Mouse (Mus musculus) splenic B cell, adult 2 months (primary cell): Measurements from ENCODE around the gene Gm10251.
"Not testable (repeated sequence)": the region's sequence is repeated elsewhere in the genome, so short reads cannot be mapped to it uniquely, and the experiment has no call there.

Experiments used
- DNase-seq: peaks from one replicate; pipeline ENCODE4 v3.0.0-alpha.2; 2011; ENCODE audit warnings: low read depth, low spot score
- H3K27me3 ChIP-seq: 2 replicates; pipeline ENCODE4 v1.6.1; 2012; ENCODE audit warnings: mild to moderate bottlenecking, low read length, moderate library complexity, mixed read lengths; ENCODE audit not compliant: control insufficient read depth, poor library complexity, insufficient read depth, severe bottlenecking
- H3K36me3 ChIP-seq: 2 replicates; pipeline ENCODE4 v1.6.1; 2012; ENCODE audit warnings: mild to moderate bottlenecking, low read length, moderate library complexity, mixed read lengths; ENCODE audit not compliant: control insufficient read depth, poor library complexity, insufficient read depth, severe bottlenecking

Gm10251 gene

GRCm38 (mm10) chr14:6684070-6684469, at the start of gene Gm10251:
Gene Gm10251 (minus strand): TSS chr14:6684170.
- H3K36me3 ChIP-seq, DNase-seq, H3K27me3 ChIP-seq: not testable (repeated sequence)

GRCm38 (mm10) chr14:6720151-6720550, 36.2 kb upstream of the Gm10251 start, which contains the start of gene Gm8050:
Gene Gm8050 (minus strand): TSS chr14:6720251.
- H3K27me3 ChIP-seq, DNase-seq, H3K36me3 ChIP-seq: not testable (repeated sequence)

GRCm38 (mm10) chr14:6622318-6622717, 61.7 kb downstream of the Gm10251 start, which contains the start of gene Gm3460:
Gene Gm3460 (minus strand): TSS chr14:6622418.
- H3K36me3 ChIP-seq, H3K27me3 ChIP-seq, DNase-seq: not testable (repeated sequence)

- not testable (repeated sequence) for DNase-seq, H3K27me3 ChIP-seq, H3K36me3 ChIP-seq
Observed at GRCm38 (mm10) chr14:6606436-6606835, 77.5 kb downstream of the Gm10251 start.

- not testable (repeated sequence) for H3K27me3 ChIP-seq, DNase-seq, H3K36me3 ChIP-seq
Observed at GRCm38 (mm10) chr14:6605004-6605403, 79.0 kb downstream of the Gm10251 start.

GRCm38 (mm10) chr14:6604551-6604950, 79.4 kb downstream of the Gm10251 start:
- not testable (repeated sequence) for H3K36me3 ChIP-seq, DNase-seq, H3K27me3 ChIP-seq

GRCm38 (mm10) chr14:6590513-6590912, 93.5 kb downstream of the Gm10251 start, which contains the start of gene Gm3629:
Gene Gm3629 (minus strand): TSS chr14:6590613.
- DNase-seq, H3K36me3 ChIP-seq, H3K27me3 ChIP-seq: not testable (repeated sequence)
